Mouse (Mus musculus) midbrain, embryonic 15.5 days (tissue): Measurements from ENCODE around the gene Jph3. TPM values are rescaled to one million over a fixed set of nuclear protein-coding genes. Genes with fewer than 3 reads are reported as not detected.

Experiments
- ATAC-seq: fragments of 200-750 bp; cut with Nextera tagmentation; replicated peaks from 2 replicates; pipeline ENCODE4 v1.8.0; 2017; ENCODE audit warnings: moderate TSS enrichment
- H3K27ac ChIP-seq: fragments of 300-500 bp; sonication (generic); 2 replicates; pipeline ENCODE4 v1.5.1; 2015; ENCODE audit warnings: mild to moderate bottlenecking, inconsistent platforms
- H3K27me3 ChIP-seq: fragments of 300-500 bp; sonication (generic); replicated peaks from 2 replicates; pipeline ENCODE4 v1.6.1; 2015; ENCODE audit warnings: inconsistent platforms
- H3K36me3 ChIP-seq: fragments of 300-500 bp; sonication (generic); replicated peaks from 2 replicates; pipeline ENCODE4 v1.6.1; 2015; ENCODE audit warnings: inconsistent platforms
- H3K4me1 ChIP-seq: fragments of 300-500 bp; sonication (generic); 2 replicates; pipeline ENCODE4 v1.6.1; 2015; ENCODE audit warnings: inconsistent platforms
- H3K4me2 ChIP-seq: fragments of 300-500 bp; sonication (generic); 2 replicates; pipeline ENCODE4 v1.6.1; 2015; ENCODE audit warnings: inconsistent platforms, mild to moderate bottlenecking, moderate library complexity
- H3K4me3 ChIP-seq: fragments of 300-500 bp; sonication (generic); 2 replicates; pipeline ENCODE4 v1.5.1; 2015; ENCODE audit warnings: mild to moderate bottlenecking, inconsistent platforms
- H3K9ac ChIP-seq: fragments of 300-500 bp; sonication (generic); 2 replicates; pipeline ENCODE4 v1.6.1; 2015; ENCODE audit warnings: mild to moderate bottlenecking, inconsistent platforms
- H3K9me3 ChIP-seq: fragments of 300-500 bp; sonication (generic); 2 replicates; pipeline ENCODE4 v1.6.1; 2016; ENCODE audit warnings: inconsistent platforms
- WGBS: fragments of 180-500 bp; shearing (Covaris S2); methylation state at CpG from one replicate; pipeline ENCODE4 v1.1.7; 2015; ENCODE audit warnings: mixed read lengths; 5-methylcytosine and 5-hydroxymethylcytosine counted together
- polyA plus RNA-seq: library from polyadenylated mRNA; unstranded; fragments of >200 nt; fragmentation: Nextera tagmentation; extraction: Ambion mirVana; gene quantifications from 2 replicates; pipeline ENCODE4 v1.2.1, GENCODE M21; 2015

Gene Jph3
- polyA plus RNA-seq, 1 experiment from 2014 or later, result 114 TPM

DNA sequence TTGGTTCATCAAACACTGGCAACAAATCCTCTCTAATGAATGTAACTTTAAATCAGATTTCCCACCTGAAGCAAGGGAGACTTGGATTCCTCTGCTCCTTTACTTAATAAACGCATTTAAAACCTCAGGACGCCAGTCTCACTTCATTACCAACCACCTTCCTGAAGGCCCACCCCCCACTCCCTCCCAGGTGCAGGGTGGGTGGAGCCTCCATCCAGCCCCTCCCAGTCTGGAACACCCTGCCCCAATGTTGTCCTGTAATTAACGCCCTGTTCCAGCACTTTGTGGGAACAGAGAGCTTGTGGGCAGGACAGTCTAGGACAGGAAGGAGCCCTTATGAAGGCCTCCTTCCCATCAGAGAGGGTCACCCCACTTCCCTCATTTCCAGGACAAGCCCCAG is 64.7 kb downstream of the Jph3 start:
- no peak for ATAC-seq
- Histone ChIP-seq H3K4me2 (no peak overlapping the region), H3K4me3 (no peak overlapping the region), H3K27me3 (no peaks in the 10 kb centered on the region), H3K36me3 (peaks cover 9% of the 10 kb centered on the region; the same call in 1 of the 2 replicates), H3K4me1 (no peaks in the 10 kb centered on the region), H3K9ac (no peak overlapping the region), H3K9me3 (no peaks in the 10 kb centered on the region), H3K27ac (no peak overlapping the region)
- 62% methylated on average over 3 of the region's 3 CpGs for WGBS

DNA sequence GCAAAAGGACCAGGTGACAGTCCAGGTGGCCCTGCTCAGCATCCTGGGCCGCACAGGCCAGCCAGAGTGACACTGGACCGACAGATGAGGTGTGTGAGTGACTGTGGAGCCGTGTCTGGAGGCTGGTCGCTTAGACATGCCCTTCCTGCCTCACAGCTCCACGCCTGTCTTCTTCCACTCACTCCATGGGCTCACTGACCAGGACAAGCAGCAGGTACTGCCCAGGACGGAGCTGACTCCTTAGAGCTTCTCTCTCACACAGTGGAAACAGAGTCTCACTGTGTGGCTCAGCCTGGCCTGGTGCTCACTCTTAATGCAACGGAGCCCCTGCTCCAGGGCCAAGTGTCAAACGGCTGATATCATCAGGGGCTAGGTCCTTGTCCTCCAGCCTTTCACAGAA is 66.0 kb downstream of the Jph3 start:
- WGBS, result 94% methylated on average over 8 of the region's 8 CpGs
- H3K27ac ChIP-seq, result no peak overlapping the region
- no peak overlapping the region for H3K4me3 ChIP-seq
- no peak overlapping the region for H3K4me2 ChIP-seq
- no peak for ATAC-seq
- no peaks in the 10 kb centered on the region for H3K4me1 ChIP-seq
- H3K36me3 ChIP-seq, result peaks cover 18% of the 10 kb centered on the region; the same call in 1 of the 2 replicates
- H3K9me3 ChIP-seq, result no peaks in the 10 kb centered on the region
- H3K27me3 ChIP-seq, result no peaks in the 10 kb centered on the region
- no peak overlapping the region for H3K9ac ChIP-seq

DNA sequence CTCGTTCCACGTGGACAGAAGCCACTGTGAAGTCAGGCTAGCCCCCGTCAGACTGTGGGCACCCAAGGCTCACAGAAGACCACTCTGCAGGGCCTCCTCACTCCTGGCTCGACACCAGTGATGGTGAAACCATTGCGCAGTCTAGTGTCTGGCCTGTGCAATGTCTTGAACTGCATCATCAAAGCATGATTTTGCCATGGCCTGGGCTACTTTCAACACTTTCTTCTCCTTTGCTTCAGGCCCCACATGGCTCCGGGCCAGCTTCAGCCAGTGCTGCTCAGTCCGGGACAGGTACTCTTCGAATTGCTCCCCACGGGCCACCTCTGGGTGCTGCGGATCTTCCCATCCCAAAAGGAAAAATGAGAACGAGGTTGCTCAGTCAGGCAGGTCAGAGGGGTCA is 67.0 kb downstream of the Jph3 start:
- WGBS, result 95% methylated on average over 11 of the region's 11 CpGs
- no peak for ATAC-seq
- Histone ChIP-seq H3K9ac (no peak overlapping the region), H3K27me3 (no peaks in the 10 kb centered on the region), H3K4me3 (no peak overlapping the region), H3K27ac (no peak overlapping the region), H3K36me3 (peaks cover 18% of the 10 kb centered on the region; the same call in 1 of the 2 replicates), H3K4me2 (no peak overlapping the region), H3K9me3 (no peaks in the 10 kb centered on the region), H3K4me1 (no peaks in the 10 kb centered on the region)

DNA sequence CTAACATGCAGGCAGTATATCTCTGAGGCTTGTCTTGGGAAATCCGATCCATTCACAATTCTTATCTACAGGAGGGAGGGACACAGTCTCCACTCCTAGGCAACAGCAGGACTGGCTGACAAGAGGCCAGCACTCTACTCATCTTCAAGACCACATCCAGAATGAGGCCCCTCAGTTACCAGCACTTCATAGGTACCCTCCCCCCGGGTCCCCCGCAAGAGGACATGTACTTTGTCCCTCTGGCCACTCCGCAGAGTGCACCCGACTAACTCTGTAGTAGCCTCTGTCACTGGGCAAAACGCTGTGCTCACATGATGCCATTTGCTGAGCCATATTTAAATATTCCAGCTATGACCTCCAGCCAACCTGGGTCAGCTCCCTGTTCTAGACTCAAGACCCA is 69.0 kb downstream of the Jph3 start:
- ATAC-seq, result no peak
- Histone ChIP-seq H3K4me3 (no peak overlapping the region), H3K4me2 (no peak overlapping the region), H3K9ac (no peak overlapping the region), H3K27ac (no peak overlapping the region), H3K4me1 (no peaks in the 10 kb centered on the region), H3K36me3 (peaks cover 25% of the 10 kb centered on the region; the same call in 1 of the 2 replicates), H3K9me3 (no peaks in the 10 kb centered on the region), H3K27me3 (no peaks in the 10 kb centered on the region)
- 97% methylated on average over 6 of the region's 6 CpGs for WGBS

DNA sequence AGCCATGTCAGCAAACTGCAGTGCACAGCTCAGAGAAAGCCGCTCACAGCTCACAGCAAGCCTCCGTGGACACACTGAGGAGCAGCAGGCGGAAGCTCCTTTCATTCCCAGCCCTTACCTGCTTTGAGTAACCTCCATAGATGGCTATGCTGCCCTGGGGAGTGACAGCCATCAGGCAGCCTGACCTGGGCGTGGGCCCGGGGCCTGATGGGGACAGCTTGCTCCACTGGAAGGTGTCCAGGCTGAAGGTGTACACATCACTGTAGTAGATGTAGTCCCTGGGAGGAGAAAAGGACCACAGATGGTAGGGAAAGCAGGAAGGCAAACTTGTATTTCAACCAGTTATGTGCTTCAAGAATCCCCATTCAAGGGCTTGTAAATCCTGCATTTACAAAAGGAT is 75.4 kb downstream of the Jph3 start:
- Histone ChIP-seq H3K4me3 (no peak overlapping the region), H3K9ac (no peak overlapping the region), H3K9me3 (no peaks in the 10 kb centered on the region), H3K36me3 (peaks cover 23% of the 10 kb centered on the region; the same call in 1 of the 2 replicates), H3K4me2 (no peak overlapping the region), H3K27ac (no peak overlapping the region), H3K4me1 (no peaks in the 10 kb centered on the region), H3K27me3 (no peaks in the 10 kb centered on the region)
- ATAC-seq, result no peak
- 91% methylated on average over 5 of the region's 5 CpGs for WGBS

DNA sequence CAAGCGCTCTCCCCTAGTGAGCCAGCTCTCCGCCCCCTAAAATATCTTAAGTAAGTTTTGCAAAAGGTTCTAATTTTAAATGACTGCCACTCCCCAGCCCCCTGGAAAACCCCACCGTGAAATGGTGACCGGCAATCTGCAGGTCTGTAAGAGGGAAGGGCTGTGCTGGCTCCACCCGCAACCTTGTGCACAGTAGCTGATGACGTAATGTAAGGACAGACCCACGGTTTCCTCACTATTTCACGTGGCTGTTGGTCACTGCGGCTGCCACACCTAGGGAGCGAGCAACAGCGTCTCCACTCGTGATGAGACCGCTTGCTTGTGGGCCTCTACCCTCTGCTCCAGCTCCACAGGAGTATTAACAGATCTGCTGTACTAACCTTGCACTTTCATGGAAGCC is 76.7 kb downstream of the Jph3 start:
- ATAC-seq, result no peak
- no peaks in the 10 kb centered on the region for H3K4me1 ChIP-seq
- H3K9me3 ChIP-seq, result no peaks in the 10 kb centered on the region
- H3K27ac ChIP-seq, result no peak overlapping the region
- no peak overlapping the region for H3K4me2 ChIP-seq
- 94% methylated on average over 13 of the region's 13 CpGs for WGBS
- H3K36me3 ChIP-seq, result peaks cover 21% of the 10 kb centered on the region; the same call in 1 of the 2 replicates
- H3K4me3 ChIP-seq, result no peak overlapping the region
- no peak overlapping the region for H3K9ac ChIP-seq
- no peaks in the 10 kb centered on the region for H3K27me3 ChIP-seq

DNA sequence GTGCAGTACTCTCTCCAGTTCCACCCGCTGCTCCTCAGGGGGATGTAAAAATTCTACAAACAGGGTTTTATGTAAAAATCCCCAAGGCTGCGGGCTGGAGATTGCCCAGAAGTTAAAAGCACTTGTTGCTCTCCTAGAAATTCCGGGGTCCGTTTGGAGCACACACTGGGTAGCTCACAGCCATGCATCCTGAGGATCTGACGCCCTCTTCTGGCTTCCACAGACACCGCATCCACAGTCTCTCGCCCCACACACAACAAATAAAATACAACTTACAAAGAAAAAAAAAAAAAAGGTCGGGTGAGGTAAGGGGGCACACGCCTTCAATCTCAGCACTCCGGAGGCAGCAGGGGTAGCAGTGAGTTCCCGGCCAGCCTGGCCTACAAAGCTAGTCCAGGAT is 78.6 kb downstream of the Jph3 start:
- no peak overlapping the region for H3K27ac ChIP-seq
- ATAC-seq, result no peak
- no peak overlapping the region for H3K9ac ChIP-seq
- no peak overlapping the region for H3K4me2 ChIP-seq
- H3K27me3 ChIP-seq, result no peaks in the 10 kb centered on the region
- no peaks in the 10 kb centered on the region for H3K9me3 ChIP-seq
- no peaks in the 10 kb centered on the region for H3K4me1 ChIP-seq
- peaks cover 21% of the 10 kb centered on the region; the same call in 1 of the 2 replicates for H3K36me3 ChIP-seq
- H3K4me3 ChIP-seq, result no peak overlapping the region
- WGBS, result 80% methylated on average over 11 of the region's 11 CpGs

DNA sequence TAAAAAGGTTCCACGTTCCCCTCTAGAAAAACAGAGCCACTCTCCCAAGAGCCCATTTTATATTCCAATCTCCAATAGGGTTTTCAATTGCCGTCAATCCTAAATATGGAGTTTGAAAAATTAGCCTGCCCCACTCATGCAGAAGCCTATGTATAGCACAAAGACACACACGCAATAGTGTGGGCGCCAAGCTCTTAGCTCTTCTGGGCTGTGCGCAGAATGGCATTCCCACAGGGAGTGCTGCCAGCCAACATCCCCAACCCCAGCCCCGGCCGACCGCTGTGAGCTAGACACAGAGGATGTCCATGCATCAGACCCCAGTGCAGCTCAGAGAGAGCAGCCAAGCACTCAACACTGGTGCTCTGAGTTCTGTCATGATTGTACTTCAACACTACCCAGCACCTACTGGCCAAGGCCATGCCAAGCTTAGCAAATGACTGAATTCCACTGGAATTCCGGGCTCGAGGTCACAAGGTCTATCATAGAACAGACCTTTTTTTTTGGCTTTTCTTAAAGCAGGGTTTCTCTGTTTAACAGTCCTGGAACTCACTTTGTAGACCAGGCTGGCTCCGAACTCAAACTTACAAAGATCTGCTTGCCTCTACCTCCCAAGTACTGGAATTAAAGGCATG is 80.2 kb downstream of the Jph3 start:
- H3K36me3 ChIP-seq, result peaks cover 9% of the 10 kb centered on the region; the same call in 1 of the 2 replicates
- WGBS, result 92% methylated on average over 11 of the region's 11 CpGs
- no peak overlapping the region for H3K4me3 ChIP-seq

DNA sequence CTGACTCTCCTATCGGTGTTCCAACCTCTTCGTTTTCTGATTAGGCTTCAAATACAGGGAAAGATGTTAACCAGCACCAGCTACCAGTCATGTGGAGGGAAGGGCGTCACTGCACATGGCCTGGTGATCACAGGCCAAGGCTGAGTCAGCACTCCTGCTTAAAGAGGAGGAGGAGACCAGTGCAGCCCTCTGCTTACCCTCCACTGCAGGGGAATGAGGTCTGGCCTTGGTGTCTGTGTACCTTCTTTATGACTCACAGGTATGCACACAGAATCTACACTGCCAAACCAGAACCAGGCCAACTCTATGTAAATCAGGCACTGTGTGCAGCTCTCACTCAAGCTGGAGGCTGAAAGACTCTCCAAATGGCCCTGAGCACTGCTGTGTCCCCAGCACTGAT is 82.1 kb downstream of the Jph3 start:
- no peak for ATAC-seq
- H3K4me3 ChIP-seq, result no peak overlapping the region
- H3K9ac ChIP-seq, result no peak overlapping the region
- 94% methylated on average over 3 of the region's 3 CpGs for WGBS
- no peaks in the 10 kb centered on the region for H3K9me3 ChIP-seq
- no peak overlapping the region for H3K27ac ChIP-seq
- peaks cover 6% of the 10 kb centered on the region; the same call in 1 of the 2 replicates for H3K36me3 ChIP-seq
- H3K4me2 ChIP-seq, result no peak overlapping the region
- no peaks in the 10 kb centered on the region for H3K4me1 ChIP-seq
- H3K27me3 ChIP-seq, result no peaks in the 10 kb centered on the region

More for the DNA sequence above, 80.2 kb downstream of the Jph3 start:
- no peak overlapping the region for H3K27ac ChIP-seq
- ATAC-seq, result no peak
- no peaks in the 10 kb centered on the region for H3K4me1 ChIP-seq
- no peaks in the 10 kb centered on the region for H3K27me3 ChIP-seq
- no peak overlapping the region for H3K4me2 ChIP-seq
- H3K9ac ChIP-seq, result no peak overlapping the region
- H3K9me3 ChIP-seq, result no peaks in the 10 kb centered on the region

DNA sequence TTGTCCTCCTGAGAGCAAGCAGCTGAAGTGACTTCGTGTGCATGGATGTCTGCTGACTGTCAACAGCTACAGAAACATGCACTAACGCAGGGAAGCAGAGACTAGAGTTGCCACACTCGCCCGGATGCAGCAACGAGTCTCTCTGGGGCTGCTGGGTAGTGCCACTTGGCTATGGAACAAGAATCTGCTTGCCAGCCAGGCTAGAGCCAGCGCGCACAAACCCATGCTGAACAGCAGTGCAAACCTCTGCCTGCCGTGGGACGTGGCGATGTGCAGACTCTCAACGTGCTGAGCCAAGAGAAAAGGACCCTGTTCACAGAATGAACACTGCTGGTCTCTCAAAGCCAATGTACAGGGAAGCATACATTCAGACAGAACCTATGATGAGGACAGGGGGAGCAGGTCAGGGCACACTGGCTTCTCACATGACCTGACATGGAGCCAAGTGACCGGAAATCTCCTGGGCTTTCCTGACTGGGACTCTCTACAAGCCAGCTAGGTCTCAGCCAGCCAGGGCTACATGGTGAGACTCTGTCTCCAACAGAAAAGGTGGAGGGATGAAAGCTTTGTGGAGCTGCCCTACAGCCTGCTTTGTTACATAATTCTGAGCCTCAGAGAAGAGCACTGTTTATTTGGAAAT is 82.6 kb downstream of the Jph3 start:
- Histone ChIP-seq H3K27me3 (no peaks in the 10 kb centered on the region), H3K36me3 (peaks cover 6% of the 10 kb centered on the region; the same call in 1 of the 2 replicates), H3K4me1 (no peaks in the 10 kb centered on the region), H3K9me3 (no peaks in the 10 kb centered on the region), H3K27ac (no peak overlapping the region), H3K4me2 (no peak overlapping the region), H3K4me3 (no peak overlapping the region), H3K9ac (no peak overlapping the region)
- 96% methylated on average over 12 of the region's 12 CpGs for WGBS
- ATAC-seq, result no peak

DNA sequence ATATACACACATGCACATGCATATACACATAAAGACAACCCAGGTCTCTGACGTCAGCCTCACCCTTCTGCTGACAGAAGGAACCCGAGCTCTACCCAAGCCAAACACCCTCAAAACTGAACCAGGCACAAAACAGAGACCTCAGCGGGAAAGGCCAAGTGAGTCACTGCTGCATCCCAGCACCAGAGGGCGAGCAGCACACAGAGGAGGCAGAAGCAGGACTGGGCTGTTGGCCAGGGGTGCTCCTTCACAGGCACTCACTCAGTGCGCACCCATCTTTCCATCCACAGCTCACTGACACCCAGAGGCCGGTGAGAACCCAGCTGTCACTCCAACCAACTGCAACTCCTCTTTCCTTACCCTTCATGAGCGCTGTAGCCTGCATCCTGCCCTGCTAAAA is 88.8 kb downstream of the Jph3 start:
- no peaks in the 10 kb centered on the region for H3K9me3 ChIP-seq
- no peaks in the 10 kb centered on the region for H3K27me3 ChIP-seq
- H3K4me3 ChIP-seq, result no peak overlapping the region
- no peak for ATAC-seq
- peaks cover 12% of the 10 kb centered on the region for H3K36me3 ChIP-seq
- 86% methylated on average over 7 of the region's 7 CpGs for WGBS
- no peak overlapping the region for H3K9ac ChIP-seq
- no peaks in the 10 kb centered on the region for H3K4me1 ChIP-seq
- no peak overlapping the region for H3K27ac ChIP-seq
- H3K4me2 ChIP-seq, result no peak overlapping the region

DNA sequence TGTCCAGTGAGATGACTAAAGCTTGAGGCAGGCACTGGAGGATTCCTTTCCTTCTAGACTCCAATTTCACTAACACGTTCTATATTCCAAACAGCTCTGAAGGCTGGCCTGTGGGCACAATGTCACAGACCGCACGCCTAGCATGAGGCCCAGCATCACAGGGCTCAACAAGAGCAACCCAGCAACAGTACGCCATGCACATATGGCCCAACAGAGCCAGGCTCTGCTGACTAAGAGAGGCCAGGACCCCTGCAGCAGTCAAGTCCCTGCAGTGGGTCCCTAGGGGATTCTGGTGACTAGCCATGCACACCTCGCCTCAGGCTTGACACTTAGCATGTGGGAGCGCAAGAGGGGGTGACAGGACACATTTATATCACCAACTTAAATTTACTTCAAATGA is 91.4 kb downstream of the Jph3 start:
- 94% methylated on average over 6 of the region's 6 CpGs for WGBS
- ATAC-seq, result no peak
- H3K27me3 ChIP-seq, result no peaks in the 10 kb centered on the region
- no peak overlapping the region for H3K9ac ChIP-seq
- peaks cover 12% of the 10 kb centered on the region for H3K36me3 ChIP-seq
- no peak overlapping the region for H3K4me3 ChIP-seq
- no peaks in the 10 kb centered on the region for H3K9me3 ChIP-seq
- no peaks in the 10 kb centered on the region for H3K4me1 ChIP-seq
- H3K27ac ChIP-seq, result no peak overlapping the region
- H3K4me2 ChIP-seq, result no peak overlapping the region

DNA sequence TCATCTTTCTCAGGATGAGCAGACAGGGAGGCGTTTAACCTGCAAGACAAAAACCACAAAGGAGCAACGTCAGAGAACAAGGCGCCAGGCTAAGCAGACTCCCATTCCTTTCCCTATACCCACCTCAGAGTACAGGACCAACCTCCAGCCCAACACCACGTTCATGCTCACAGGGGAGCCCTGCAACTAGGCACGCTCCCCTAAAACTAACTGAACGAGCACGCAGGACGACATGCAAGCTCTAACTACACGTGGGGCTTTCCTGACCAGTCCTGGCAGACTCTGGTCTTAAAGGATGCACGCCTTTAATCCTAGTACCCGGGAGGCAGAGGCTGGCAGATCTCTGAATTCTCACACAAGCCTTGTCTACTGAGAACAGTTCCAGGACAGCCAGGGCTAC is 91.9 kb downstream of the Jph3 start:
- Histone ChIP-seq H3K9me3 (no peaks in the 10 kb centered on the region), H3K4me2 (no peak overlapping the region), H3K9ac (no peak overlapping the region), H3K27me3 (no peaks in the 10 kb centered on the region), H3K4me3 (no peak overlapping the region), H3K4me1 (no peaks in the 10 kb centered on the region), H3K27ac (no peak overlapping the region), H3K36me3 (peaks cover 12% of the 10 kb centered on the region; the same call in 1 of the 2 replicates)
- ATAC-seq, result no peak
- WGBS, result 90% methylated on average over 11 of the region's 11 CpGs
